Mouse (Mus musculus): ENCODE data around the gene Slc29a3. TPM values are rescaled to one million over a fixed set of nuclear protein-coding genes. Genes with fewer than 3 reads are reported as not detected.
A peak's percentile ranks its signal among the peaks of the same experiment; 100 is the strongest.
"Not testable (repeated sequence)": the region's sequence is repeated elsewhere in the genome, so short reads cannot be mapped to it uniquely, and the experiment has no call there.

The Slc29a3 gene
- polyA plus RNA-seq, 3 experiments from 2014 or later, result 10.6 to 18.7 (median 14.6) TPM

DNA sequence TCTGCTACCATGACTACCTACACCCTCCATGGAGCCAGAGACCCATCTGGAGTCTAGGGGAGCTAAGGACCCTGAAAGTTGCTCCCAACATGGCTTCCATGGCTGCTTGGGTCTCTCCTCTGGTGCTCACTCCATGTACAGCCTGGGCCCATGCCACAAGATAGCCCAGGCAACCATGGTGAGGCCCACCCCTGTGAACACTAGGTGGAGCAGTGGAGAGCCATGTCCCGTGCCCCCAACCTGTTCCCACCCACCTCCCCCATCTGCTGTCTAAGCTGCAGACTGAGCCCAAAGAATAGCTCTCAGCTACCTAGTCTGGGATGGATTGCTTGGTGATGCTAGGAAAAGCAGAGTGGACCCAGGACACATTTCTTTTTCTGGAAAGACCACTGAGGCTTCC lies 29.2 kb downstream of the Slc29a3 start:
- ATAC-seq, result no peak

DNA sequence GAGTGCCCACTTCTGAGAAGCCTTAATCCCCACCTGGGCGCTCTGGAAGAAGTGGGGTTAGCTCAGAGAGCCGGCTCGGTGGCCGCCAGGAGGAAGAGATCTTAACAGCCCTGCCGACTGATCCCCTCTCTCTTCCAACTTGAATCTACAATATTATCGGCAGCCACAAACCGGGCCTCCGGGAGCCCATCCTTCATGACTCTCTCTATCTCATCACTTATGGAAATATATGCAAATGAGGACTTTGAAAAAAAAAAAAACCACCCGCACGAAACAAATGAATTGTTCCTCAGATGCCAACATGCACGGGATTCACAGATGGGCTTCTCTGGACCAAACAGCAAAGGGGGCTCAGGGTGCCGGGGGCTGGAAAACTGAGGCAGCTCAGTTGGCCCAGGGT lies 31.0 kb downstream of the Slc29a3 start:
- ATAC-seq, result no peak

GRCm38 (mm10) chr10:60720461-60720860 lies 32.1 kb downstream of the Slc29a3 start:
- ATAC-seq, result no peak

DNA sequence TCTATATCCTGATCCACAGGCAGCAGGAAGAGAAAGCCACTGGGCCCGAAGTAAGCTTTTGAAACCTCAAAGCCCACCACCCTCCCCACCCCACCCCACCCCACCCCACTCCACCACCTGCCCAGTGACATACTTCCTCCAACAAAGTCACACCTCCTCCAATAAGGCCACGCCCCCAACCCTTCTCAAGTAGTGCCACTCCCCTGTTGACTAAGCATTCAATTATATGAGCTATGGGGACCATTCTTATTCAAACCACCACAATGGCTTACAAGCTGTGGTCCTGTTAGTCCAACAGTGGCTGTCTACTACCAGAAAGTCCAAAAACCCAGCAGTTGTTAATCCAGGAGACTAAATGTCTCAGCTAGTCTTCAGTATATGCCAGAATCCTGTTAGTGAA lies 34.1 kb downstream of the Slc29a3 start:
- no peak for ATAC-seq

DNA sequence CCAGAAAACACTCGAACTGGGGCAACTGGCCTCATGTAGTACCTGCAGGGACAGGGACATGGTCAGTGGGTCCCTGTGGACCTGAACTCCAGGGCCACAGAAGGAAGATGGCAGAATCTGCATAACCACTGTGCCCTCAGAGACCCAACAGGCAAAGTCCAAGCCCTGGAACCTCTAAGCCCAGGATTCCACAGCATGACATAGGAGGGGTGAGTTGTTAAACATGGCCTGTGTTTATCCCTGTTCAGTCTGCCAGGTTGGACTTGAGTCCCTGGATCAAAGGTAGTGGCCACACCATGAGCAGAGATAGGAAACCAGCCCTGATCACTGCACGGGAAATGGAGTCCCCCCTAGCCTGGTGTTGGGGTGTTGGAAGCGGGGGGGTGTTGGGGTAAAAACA lies 36.1 kb downstream of the Slc29a3 start:
- no peak for ATAC-seq

DNA sequence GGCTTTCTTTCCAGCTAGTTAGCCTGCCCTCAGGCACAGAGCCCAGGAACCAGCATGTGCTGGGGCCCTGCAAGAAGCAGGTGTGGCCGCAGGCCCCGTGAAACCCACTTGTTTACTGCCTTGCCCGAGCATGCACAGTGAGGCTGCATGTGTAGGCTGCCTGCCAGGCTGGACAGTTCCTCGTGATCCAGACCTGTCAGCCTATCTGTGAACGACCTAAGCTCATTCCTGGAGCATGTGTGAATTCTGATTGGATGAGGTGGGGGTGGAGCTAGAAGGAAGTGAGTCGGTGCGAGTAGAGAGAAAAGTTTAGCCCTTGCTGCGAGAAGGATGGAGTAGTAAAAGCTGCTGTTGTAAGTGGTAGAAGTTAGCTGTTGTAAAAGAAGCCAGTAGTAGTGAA lies 40.3 kb downstream of the Slc29a3 start:
- not testable (repeated sequence) for ATAC-seq

- no peak for ATAC-seq
Observed at GRCm38 (mm10) chr10:60708837-60709236, 43.8 kb downstream of the Slc29a3 start.

GRCm38 (mm10) chr10:60706268-60706667 lies 46.3 kb downstream of the Slc29a3 start:
- no peak for ATAC-seq

- no peak for ATAC-seq
Observed at GRCm38 (mm10) chr10:60705134-60705533, 47.5 kb downstream of the Slc29a3 start.

- ATAC-seq, result no peak
Observed at GRCm38 (mm10) chr10:60697775-60698174, 54.8 kb downstream of the Slc29a3 start.

DNA sequence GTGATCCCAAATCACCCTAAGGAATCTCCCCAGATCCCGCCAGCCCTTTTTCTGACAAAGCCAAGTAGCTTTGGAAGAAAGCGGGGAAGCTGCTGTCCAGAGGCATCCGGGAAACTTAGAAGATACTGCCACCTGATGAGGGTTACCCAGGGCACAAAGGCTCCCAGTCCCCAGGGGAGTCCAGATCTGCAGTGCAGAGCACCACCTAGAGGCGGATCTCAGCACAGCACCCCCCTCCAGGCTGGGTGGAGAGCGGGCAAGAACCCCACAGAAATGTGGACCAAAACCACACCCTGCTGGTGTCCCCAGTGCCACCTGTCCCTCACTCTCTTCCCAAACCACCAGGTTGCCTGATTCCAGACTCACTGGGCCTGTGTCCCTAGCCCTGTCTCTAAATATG lies 55.6 kb downstream of the Slc29a3 start:
- peak; percentile 70 for ATAC-seq

- ATAC-seq, result no peak
Observed at GRCm38 (mm10) chr10:60696390-60696789, 56.2 kb downstream of the Slc29a3 start, which contains the start of gene Cdh23. Gene Cdh23 (minus strand): TSS chr10:60696490.

DNA sequence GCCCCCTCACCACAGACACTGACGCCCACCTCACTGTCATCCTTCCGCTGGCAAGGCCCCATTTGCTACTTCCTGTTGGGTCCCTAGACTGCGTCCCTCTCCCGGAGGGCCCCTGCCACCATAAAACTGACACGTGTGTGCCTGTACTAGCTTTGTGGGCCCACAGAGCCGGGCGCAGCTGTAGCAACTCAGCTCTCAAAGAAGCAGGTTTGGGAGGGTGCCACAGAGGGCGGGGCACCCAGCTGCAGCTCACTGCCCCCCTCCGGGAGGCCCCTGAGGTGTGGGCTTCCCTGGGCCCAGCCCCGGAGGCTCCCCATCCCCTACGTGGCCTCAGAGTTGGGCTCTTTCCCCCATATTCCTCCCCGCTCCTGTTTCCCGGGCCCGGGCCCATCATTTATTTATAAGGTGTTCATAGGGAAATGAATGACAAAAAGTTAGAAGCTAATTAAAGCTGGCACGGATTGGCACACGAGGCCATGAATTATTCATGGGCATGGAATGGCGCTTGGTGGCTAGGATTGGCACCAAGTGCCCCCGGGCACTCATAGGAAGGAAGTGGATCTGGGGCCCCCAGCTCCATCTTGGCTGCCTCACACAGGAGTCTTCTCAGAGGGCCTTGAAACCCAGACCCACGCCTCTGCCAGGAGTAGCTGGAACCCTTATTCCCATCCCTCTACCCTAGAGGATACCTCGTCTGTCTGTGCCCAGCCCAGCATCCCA lies 60.8 kb downstream of the Slc29a3 start:
- ATAC-seq, result no peak

- ATAC-seq, result no peak
Observed at GRCm38 (mm10) chr10:60690960-60691359, 61.6 kb downstream of the Slc29a3 start.

DNA sequence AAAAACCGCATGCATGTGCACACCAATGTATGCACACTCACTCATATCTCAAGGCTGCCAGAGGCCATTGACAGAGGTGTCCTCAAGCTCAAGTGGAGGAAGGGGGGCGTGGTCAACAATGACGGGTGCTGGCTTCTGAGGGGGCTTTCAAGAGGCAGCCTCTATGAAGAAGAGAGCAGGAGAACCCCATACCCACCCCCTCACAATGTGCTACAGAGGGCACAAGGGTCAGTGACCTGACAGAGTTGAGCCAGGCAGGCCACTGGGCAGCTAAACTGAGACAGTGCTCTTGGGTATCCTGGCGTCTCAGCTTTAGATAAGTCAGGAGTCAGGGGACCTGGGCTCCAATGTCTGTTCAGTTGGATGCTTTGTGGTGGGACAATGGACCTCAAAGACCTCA lies 63.2 kb downstream of the Slc29a3 start:
- no peak for ATAC-seq

DNA sequence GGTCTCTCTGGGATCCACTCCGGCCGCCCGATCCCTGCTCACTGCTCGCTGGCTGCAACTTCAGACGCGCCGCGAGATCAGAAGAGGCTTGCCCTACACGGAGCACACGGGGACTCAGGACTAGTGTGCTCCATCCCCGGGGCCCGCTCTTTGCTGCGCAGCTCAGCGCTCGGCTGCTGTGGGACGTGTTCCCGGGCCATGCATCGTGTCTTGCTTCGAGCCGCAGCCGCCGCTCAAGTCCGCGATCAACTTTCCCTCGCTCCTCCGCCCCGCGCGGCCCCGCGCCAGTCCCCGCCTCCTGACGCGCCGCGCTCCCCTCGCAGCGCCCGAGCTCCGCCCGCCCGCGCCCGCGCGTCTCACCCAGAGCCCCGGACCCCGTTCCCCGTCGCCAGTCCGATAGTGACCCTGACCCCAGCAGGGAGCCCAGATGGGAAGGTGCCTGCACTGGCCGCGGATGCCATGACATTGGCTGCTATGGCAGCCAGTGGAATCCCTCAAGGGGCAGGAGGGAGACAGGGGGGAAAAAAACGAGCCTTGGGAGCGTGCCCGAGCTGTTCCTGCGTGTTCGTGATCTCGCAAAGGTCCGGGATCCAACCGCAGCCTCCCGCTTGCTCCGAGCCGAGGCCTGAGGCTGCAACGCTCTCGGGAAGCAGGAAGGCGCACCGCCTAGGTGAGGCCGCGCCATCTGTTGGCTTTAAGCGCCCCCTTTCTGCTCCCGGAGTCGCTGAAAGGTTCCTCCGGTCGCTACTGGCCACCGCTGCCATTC lies 65.4 kb downstream of the Slc29a3 start:
- no peak for ATAC-seq

- no peak for ATAC-seq
Observed at GRCm38 (mm10) chr10:60686641-60686975, 66.0 kb downstream of the Slc29a3 start.

DNA sequence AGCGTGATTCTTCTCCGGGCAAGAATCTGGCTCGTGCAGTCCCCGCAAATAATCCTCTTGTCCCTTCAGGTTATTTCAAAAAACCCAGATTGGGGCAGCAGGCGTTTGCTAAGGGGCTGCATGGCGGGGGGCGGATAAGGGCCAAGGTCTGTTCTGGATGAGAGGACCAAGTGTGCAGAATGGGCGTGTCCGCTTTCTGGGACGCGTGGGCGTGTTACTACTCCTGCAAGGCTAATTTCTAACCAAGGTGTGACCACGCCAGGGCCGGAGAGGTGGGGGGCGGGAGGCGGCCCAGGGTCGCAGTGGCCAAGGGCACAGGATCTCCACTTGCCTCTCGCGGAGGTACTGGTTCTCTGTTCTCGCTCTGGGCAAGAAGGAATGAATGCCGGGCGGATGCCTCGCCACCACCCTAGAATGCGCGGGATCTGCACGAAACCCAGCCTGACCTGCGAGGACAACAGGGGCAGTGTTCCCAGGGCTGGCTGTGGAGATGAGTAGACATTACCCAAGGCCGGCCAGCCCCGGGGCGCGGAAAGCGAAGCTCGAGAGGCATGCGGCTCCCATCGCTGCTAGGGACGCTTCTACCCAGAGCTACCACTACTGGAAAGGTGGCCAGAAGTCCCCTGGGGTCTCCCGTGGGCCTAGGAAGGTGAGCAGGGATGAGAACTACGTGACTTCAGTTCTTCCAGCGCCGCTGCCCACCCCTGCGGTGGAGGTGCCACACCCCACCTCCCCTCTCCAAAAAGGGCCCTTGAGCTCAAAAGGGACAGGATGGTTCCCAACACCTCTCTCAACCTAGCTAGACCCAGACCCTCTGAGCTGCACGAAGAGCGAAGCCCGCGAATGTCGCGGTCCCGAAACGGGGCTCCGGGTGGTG lies 66.6 kb downstream of the Slc29a3 start:
- no peak for ATAC-seq

DNA sequence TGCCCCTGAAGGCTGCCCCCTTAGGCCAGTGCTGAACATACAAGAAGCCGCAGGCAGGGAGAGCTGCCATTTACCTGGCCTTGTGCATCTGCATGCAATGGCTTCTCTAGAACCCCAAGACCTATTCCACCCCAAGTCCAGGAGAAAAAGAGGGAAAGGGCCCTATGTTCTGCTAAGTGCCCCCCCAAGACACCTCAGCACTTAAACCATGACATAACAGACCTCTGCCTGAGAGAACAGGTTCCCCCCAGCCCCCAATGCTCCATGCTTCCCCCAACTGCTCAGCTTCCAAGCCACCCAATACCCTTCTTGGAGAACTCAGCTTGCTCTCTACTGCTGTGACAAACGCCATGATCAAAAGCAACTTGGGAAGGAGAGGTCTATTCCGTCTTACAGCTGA lies 73.7 kb downstream of the Slc29a3 start:
- ATAC-seq, result no peak

DNA sequence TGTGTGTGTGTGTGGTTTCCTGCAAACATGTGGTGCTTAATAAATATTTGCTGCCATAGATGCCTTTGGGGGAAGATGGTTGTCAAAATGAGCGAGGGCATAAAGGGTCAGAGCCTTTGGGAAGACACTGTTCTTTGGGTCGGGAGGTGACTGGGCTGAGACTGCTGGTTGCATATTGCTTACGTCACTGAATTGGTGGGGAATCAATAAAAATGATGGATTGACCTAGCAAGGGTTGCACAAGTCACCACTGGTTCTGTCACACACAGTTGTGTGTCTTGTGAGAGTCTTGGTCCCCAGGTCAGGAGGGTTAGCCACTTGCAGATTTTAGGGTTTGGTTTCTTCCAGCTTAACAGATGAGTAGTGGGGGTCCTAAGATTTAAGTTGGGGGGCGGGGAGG lies 75.3 kb downstream of the Slc29a3 start:
- ATAC-seq, result no peak

DNA sequence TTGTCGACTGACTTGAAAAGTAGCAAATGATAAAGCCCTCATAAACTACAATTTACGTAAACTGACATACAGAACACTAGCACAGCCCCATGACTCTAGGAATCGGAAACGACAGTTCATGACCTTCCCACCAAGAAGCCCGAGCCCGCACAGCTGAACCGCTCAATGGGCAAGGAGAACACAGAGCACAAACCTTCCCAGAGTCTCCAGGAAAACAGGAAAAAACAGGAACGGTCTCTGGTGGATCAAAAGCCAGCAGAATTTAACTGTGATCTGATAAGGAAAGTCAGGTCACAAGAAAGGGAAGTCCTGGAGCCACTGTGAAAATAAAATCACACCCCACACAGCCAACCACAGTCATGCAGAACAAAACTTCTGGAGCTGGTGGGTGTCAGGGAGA lies 82.4 kb downstream of the Slc29a3 start:
- ATAC-seq, result no peak

DNA sequence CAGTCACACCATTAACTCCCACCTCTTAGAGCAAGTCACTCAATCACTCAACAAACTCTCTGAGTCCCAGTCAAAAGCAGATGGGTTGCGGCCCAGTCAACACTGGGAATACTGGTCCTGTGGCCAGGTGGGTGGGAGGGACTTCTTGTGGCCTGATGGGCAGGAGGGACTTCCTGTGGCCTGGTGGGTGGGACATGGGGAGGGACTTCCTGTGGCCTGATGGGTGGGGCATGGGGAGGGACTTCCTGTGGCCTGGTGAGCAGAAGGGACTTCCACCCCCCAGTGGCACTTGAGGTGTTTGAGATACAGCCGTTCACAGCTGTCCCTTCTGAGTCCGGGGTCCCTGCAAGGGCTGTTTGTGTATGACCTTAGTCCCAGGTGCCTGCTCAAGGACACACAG lies 84.0 kb downstream of the Slc29a3 start:
- ATAC-seq, result no peak

All from inflammation-experienced regulatory T-cells, adult 6 months (primary cell).